Mouse (Mus musculus) stomach, embryonic 14.5 days (tissue): ENCODE measurements around the gene Acvr1b. TPM values are rescaled to one million over a fixed set of nuclear protein-coding genes. Genes with fewer than 3 reads are reported as not detected.
A peak's percentile ranks its signal among the peaks of the same experiment; 100 is the strongest.

Experiments used
- ATAC-seq: fragments of 200-750 bp; cut with Nextera tagmentation; 2 replicates; pipeline ENCODE4 v1.8.0; 2017; ENCODE audit warnings: low read depth, moderate TSS enrichment; ENCODE audit not compliant: insufficient number of reproducible peaks, insufficient read depth, low FRiP score
- H3K27ac ChIP-seq: fragments of 300-500 bp; sonication (generic); 2 replicates; pipeline ENCODE4 v1.5.1; 2014; ENCODE audit warnings: mild to moderate bottlenecking, low read length, moderate library complexity, mixed read lengths
- H3K27me3 ChIP-seq: fragments of 300-500 bp; sonication (generic); 2 replicates; pipeline ENCODE4 v1.6.1; 2014; ENCODE audit warnings: low read length, control low read depth, mixed read lengths; ENCODE audit not compliant: control insufficient read depth, insufficient read depth
- H3K36me3 ChIP-seq: fragments of 300-500 bp; sonication (generic); 2 replicates; pipeline ENCODE4 v1.6.1; 2014; ENCODE audit warnings: mild to moderate bottlenecking, control low read depth, low read length, moderate library complexity, mixed read lengths; ENCODE audit not compliant: control insufficient read depth, insufficient read depth
- H3K4me1 ChIP-seq: fragments of 300-500 bp; sonication (generic); 2 replicates; pipeline ENCODE4 v1.6.1; 2014; ENCODE audit warnings: low read length, control low read depth, mixed read lengths; ENCODE audit not compliant: control insufficient read depth, insufficient read depth
- H3K4me2 ChIP-seq: fragments of 300-500 bp; sonication (generic); replicated peaks from 2 replicates; pipeline ENCODE4 v1.6.1; 2014; ENCODE audit warnings: low read depth, low read length, control low read depth
- H3K4me3 ChIP-seq: fragments of 300-500 bp; sonication (generic); 2 replicates; pipeline ENCODE4 v1.5.1; 2014; ENCODE audit warnings: low read depth, low read length, control low read depth
- H3K9ac ChIP-seq: fragments of 300-500 bp; sonication (generic); replicated peaks from 2 replicates; pipeline ENCODE4 v1.6.1; 2014; ENCODE audit warnings: low read depth, mild to moderate bottlenecking, control low read depth, low read length, moderate library complexity, mixed read lengths
- H3K9me3 ChIP-seq: fragments of 300-500 bp; sonication (generic); 2 replicates; pipeline ENCODE4 v1.6.1; 2016; ENCODE audit warnings: low read depth, low read length, control low read depth; ENCODE audit not compliant: control insufficient read depth
- WGBS: fragments of 180-500 bp; shearing (Covaris S2); extraction: QIAGEN DNeasy Blood & Tissue Kit; methylation state at CpG from one replicate; pipeline ENCODE4 v1.1.7; 2014; 5-methylcytosine and 5-hydroxymethylcytosine counted together
- polyA plus RNA-seq: library from polyadenylated mRNA; unstranded; fragments of >200 nt; fragmentation: Nextera tagmentation; extraction: Ambion mirVana; gene quantifications from 2 replicates; pipeline ENCODE4 v1.2.1, GENCODE M21; 2014

The Acvr1b gene
- polyA plus RNA-seq, 1 experiment from 2014 or later: 11.5 TPM

DNA sequence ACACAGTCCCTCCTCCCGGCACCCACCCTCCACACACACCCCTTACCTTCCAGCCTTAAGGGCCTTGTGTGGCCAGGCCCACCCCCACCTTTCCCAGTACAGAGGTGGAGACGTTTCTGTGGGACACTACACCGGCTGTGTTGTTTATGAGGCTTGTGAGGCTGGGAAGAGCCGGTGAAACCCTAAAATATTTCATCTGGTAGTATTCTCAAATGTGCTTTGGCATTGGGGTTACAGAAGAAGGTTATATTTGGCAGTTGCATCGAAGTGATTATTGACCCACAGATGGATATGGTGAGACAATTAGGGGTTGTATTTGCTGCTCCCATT lies 1.2 kb downstream of the Acvr1b start:
- H3K27me3 ChIP-seq: no peaks in the 10 kb centered on the region
- H3K9ac ChIP-seq: peak overlapping the region; percentile 82; the same call in 1 of the 2 replicates
- no peak overlapping the region for H3K27ac ChIP-seq
- WGBS: 7% methylated on average over 5 of the region's 5 CpGs
- H3K4me2 ChIP-seq: peak overlapping the region; percentile 89
- H3K9me3 ChIP-seq: no peaks in the 10 kb centered on the region
- H3K4me3 ChIP-seq: peak overlapping the region; percentile 60
- H3K4me1 ChIP-seq: peaks cover 31% of the 10 kb centered on the region
- no peak for ATAC-seq
- no peaks in the 10 kb centered on the region for H3K36me3 ChIP-seq

GRCm38 (mm10) chr15:101175613-101176283 lies 1.9 kb downstream of the Acvr1b start:
- no peaks in the 10 kb centered on the region for H3K36me3 ChIP-seq
- peaks cover 36% of the 10 kb centered on the region for H3K4me1 ChIP-seq
- 23% methylated on average over 17 of the region's 17 CpGs for WGBS
- H3K27ac ChIP-seq: peak overlapping the region; percentile 45
- H3K9me3 ChIP-seq: no peaks in the 10 kb centered on the region
- H3K9ac ChIP-seq: no peak overlapping the region
- peak overlapping the region; percentile 89 for H3K4me2 ChIP-seq
- no peak for ATAC-seq
- peak overlapping the region; percentile 60 for H3K4me3 ChIP-seq
- H3K27me3 ChIP-seq: no peaks in the 10 kb centered on the region

DNA sequence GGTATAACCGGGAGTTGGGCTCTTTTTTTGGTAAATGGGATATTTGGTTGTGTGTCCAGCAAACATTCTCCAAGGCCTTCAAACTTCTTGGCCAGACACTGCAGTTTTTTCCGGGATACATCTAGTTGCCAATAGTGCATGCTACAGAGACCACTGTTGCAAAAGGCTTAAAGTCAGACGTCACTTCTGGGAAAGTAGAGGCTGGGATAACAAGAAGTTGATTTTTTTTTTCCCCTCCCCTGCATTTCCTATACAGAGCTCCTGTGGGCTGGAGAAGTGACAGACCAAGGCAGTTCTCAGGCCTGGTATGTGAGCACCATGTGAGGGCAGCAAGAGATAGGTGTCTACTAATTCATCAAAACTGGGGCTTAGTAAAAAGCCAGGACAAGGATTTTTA lies 2.4 kb downstream of the Acvr1b start:
- Histone ChIP-seq H3K4me2 (peak overlapping the region; percentile 89), H3K4me1 (peaks cover 41% of the 10 kb centered on the region), H3K9me3 (no peaks in the 10 kb centered on the region), H3K4me3 (no peak overlapping the region), H3K27me3 (no peaks in the 10 kb centered on the region), H3K9ac (no peak overlapping the region; the same call in 1 of the 2 replicates), H3K27ac (peak overlapping the region; percentile 48; the same call in 1 of the 2 replicates), H3K36me3 (no peaks in the 10 kb centered on the region)
- WGBS: 47% methylated on average over 3 of the region's 3 CpGs
- ATAC-seq: no peak

GRCm38 (mm10) chr15:101176795-101177691 lies 3.2 kb downstream of the Acvr1b start:
- Histone ChIP-seq H3K4me1 (peaks cover 45% of the 10 kb centered on the region), H3K4me3 (no peak overlapping the region), H3K36me3 (no peaks in the 10 kb centered on the region), H3K27ac (peak overlapping the region; percentile 61), H3K9me3 (no peaks in the 10 kb centered on the region), H3K27me3 (no peaks in the 10 kb centered on the region), H3K9ac (no peak overlapping the region; the same call in 1 of the 2 replicates), H3K4me2 (peak overlapping the region; percentile 89; the same call in 1 of the 2 replicates)
- no peak; the same call in 1 of the 2 replicates for ATAC-seq
- WGBS: 51% methylated on average over 8 of the region's 8 CpGs

- H3K4me3 ChIP-seq: no peak overlapping the region
- H3K4me2 ChIP-seq: no peak overlapping the region
- H3K9ac ChIP-seq: no peak overlapping the region
- H3K4me1 ChIP-seq: peaks cover 57% of the 10 kb centered on the region
- WGBS: 66% methylated on average over 15 of the region's 15 CpGs
- ATAC-seq: no peak
- H3K9me3 ChIP-seq: peaks cover 2% of the 10 kb centered on the region; the same call in 1 of the 2 replicates
- no peaks in the 10 kb centered on the region for H3K36me3 ChIP-seq
- no peaks in the 10 kb centered on the region for H3K27me3 ChIP-seq
- H3K27ac ChIP-seq: no peak overlapping the region; the same call in 1 of the 2 replicates
Observed at GRCm38 (mm10) chr15:101180363-101181105, 6.7 kb downstream of the Acvr1b start.

DNA sequence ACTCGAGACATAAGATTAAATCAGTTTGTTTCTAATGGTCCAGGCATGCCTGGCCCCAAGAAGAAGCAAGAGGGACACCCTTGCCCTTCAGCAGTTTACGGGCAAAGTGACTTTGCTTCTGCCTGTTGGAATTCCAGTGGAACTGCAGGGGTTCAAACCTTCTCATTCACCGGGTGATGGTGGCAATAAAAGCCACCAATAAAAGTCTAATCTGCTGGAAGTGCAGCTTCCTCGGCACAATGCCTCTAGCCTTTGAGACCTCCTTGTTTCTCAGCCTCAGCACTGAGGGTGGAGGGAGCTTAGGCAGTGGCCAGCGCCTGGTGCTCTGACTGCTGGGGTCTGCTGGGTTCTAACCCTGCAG lies 7.2 kb downstream of the Acvr1b start:
- no peak overlapping the region for H3K4me2 ChIP-seq
- H3K36me3 ChIP-seq: no peaks in the 10 kb centered on the region
- ATAC-seq: no peak
- peak overlapping the region; percentile 6; the same call in 1 of the 2 replicates for H3K27ac ChIP-seq
- peaks cover 3% of the 10 kb centered on the region; the same call in 1 of the 2 replicates for H3K9me3 ChIP-seq
- no peaks in the 10 kb centered on the region for H3K27me3 ChIP-seq
- H3K4me1 ChIP-seq: peaks cover 55% of the 10 kb centered on the region
- H3K4me3 ChIP-seq: no peak overlapping the region
- 39% methylated on average over 5 of the region's 5 CpGs for WGBS
- no peak overlapping the region for H3K9ac ChIP-seq

GRCm38 (mm10) chr15:101181500-101181899 lies 7.6 kb downstream of the Acvr1b start:
- H3K27ac ChIP-seq: peak overlapping the region; percentile 6; the same call in 1 of the 2 replicates
- H3K9ac ChIP-seq: no peak overlapping the region
- H3K27me3 ChIP-seq: no peaks in the 10 kb centered on the region
- peaks cover 51% of the 10 kb centered on the region for H3K4me1 ChIP-seq
- H3K36me3 ChIP-seq: no peaks in the 10 kb centered on the region
- H3K4me2 ChIP-seq: no peak overlapping the region
- peaks cover 3% of the 10 kb centered on the region; the same call in 1 of the 2 replicates for H3K9me3 ChIP-seq
- WGBS: 62% methylated on average over 4 of the region's 4 CpGs
- no peak overlapping the region for H3K4me3 ChIP-seq
- ATAC-seq: no peak

GRCm38 (mm10) chr15:101182676-101183075 lies 8.8 kb downstream of the Acvr1b start:
- no peak for ATAC-seq
- H3K4me2 ChIP-seq: 0 out of 2 replicates have a peak overlapping the region, but pooled peaks have one; percentile 10
- H3K36me3 ChIP-seq: no peaks in the 10 kb centered on the region
- H3K9ac ChIP-seq: no peak overlapping the region
- H3K4me1 ChIP-seq: peaks cover 44% of the 10 kb centered on the region
- H3K27ac ChIP-seq: peak overlapping the region; percentile 82
- no peak overlapping the region for H3K4me3 ChIP-seq
- peaks cover 3% of the 10 kb centered on the region; the same call in 1 of the 2 replicates for H3K9me3 ChIP-seq
- 25% methylated on average over 5 of the region's 5 CpGs for WGBS
- no peaks in the 10 kb centered on the region for H3K27me3 ChIP-seq
